Mouse (Mus musculus) left cerebral cortex, adult 2 months (tissue): ENCODE measurements around the gene Ube2d1. TPM values are rescaled to one million over a fixed set of nuclear protein-coding genes. Genes with fewer than 3 reads are reported as not detected.

Experiments
- DNase-seq, 2 experiments: peaks; one replicate each; pipeline ENCODE4 v3.0.0; 2021 to 2022; ENCODE audit warnings: low spot score in 2 of 2, mixed read lengths in 1 of 2; ENCODE audit errors: extremely low spot score in 1 of 2
- H3K27ac ChIP-seq: fragments of 200-600 bp; 2 replicates; pipeline ENCODE4 v1.8.1; 2022
- H3K4me3 ChIP-seq: fragments of 200-600 bp; 2 replicates; pipeline ENCODE4 v1.8.1; 2022
- CTCF ChIP-seq: fragments of 200-600 bp; IDR thresholded peaks from 2 replicates; pipeline ENCODE4 v1.8.1; 2022; ENCODE audit warnings: antibody characterized with exemption, mild to moderate bottlenecking, moderate library complexity
- intact Hi-C: fragments of 180-260 bp; cut with DNase I; formaldehyde crosslinking; loops from one replicate; pipeline ENCODE4 v1.15.1; 2025
- total RNA-seq, 2 experiments: library from RNA; stranded (reverse); gene quantifications; 2 replicates each; pipeline ENCODE4 v1.2.3; 2021

The Ube2d1 gene
- total RNA-seq, 2 experiments from 2014 or later: 49.6 to 50.7 TPM

GRCm38 (mm10) chr10:71316056-71316455, 31.0 kb upstream of the Ube2d1 start:
- Histone ChIP-seq H3K4me3 (no peak overlapping the region), H3K27ac (no peak overlapping the region)
- intact Hi-C loops: no loop called here
- TF ChIP-seq CTCF: no peak
- DNase-seq: no peak

DNA sequence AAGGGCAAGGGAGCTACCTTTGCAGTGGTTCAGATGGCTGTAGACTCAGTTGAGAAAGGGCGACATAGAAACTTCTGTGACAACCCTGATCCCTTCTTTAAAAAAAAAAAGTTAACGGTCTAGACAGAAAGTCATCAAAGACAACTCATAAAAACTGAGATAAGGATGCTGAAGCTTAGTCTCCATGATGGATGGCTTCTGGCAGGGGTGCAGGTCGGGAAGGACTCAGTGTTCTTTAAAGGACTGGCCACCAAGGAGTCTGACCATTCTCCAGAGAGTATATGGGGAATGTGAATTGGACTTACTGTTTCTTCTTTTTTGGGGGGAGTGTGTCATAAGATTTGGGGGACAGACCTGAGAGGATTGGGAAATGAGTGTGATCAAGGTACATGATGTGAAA, 29.5 kb upstream of the Ube2d1 start:
- no peak overlapping the region for H3K27ac ChIP-seq
- H3K4me3 ChIP-seq: no peak overlapping the region
- TF ChIP-seq CTCF: no peak
- no peak for DNase-seq
- intact Hi-C loops: no loop called here

GRCm38 (mm10) chr10:71310288-71310687, 25.2 kb upstream of the Ube2d1 start:
- TF ChIP-seq CTCF: no peak
- no peak for DNase-seq
- Histone ChIP-seq H3K4me3 (no peak overlapping the region), H3K27ac (no peak overlapping the region)
- intact Hi-C loops: no loop called here

DNA sequence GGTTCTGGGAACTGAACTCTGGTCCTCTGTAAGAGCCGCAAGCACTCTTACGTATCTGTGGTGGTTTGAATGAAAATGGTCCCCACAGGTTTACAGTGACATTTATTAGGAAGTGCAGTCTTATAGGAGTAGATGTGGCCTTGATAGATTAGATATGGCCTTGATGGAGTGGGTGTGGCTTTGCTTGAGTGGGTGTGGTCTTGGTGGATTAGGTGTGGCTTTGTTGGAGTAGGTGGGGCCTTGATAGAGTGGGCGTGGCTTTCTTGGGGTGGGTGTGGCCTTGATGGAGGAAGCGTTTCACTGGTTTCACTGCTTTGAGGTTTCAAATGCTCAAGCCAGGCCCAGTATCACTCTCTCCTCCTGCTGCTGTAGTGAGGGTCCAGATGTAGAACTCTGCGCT, 23.1 kb upstream of the Ube2d1 start:
- no peak overlapping the region for H3K27ac ChIP-seq
- TF ChIP-seq CTCF: no peak
- intact Hi-C loops: no loop called here

DNA sequence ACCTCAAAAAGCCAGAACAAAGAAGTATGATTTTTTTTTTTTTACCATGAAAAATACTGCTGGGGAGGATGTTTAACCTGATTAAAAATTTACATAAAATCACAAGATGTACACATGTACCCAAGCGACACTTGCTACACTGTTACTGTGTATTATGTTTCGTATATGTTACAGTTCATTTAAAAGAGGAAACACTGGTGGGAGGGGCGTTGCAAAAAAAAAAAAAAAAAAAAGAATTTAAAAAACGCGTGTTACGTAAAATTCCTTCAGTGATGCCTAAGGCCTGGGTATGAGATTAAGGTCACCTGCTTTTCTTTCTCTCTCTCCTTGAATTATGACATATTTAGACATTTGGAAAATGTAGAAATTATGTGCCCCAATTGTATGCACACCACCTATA, 21.7 kb upstream of the Ube2d1 start:
- H3K27ac ChIP-seq: no peak overlapping the region
- no peak for DNase-seq
- TF ChIP-seq CTCF: no peak
- intact Hi-C loops: no loop called here
- H3K4me3 ChIP-seq: no peak overlapping the region

More for the DNA sequence above, 23.1 kb upstream of the Ube2d1 start:
- DNase-seq: no peak
- H3K4me3 ChIP-seq: no peak overlapping the region

DNA sequence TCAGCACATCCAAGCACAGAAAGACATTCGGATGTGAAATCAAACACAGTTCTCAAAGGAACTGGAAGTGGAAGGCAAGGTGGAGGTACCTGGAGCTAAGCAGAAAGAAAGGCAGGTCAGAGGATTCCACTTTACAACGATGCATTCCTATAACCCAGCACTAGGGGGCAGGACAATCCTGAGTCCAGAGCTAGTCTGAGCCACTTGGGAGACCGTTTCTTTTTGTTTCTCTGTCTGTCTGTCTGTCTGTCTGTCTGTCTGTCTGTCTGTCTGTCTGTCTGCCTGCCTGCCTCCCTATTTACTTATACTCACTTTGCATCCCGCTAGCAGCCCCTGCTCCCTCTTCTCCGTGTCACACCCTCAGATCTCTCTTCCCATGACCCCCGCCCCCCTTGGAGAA, 21.1 kb upstream of the Ube2d1 start:
- no peak overlapping the region for H3K4me3 ChIP-seq
- DNase-seq: peak; percentile 35 to 47
- intact Hi-C loops: no loop called here
- H3K27ac ChIP-seq: no peak overlapping the region
- TF ChIP-seq CTCF: peak; percentile 72

GRCm38 (mm10) chr10:71302490-71302889, 17.4 kb upstream of the Ube2d1 start:
- TF ChIP-seq CTCF: peak; percentile 48
- Histone ChIP-seq H3K4me3 (no peak overlapping the region), H3K27ac (no peak overlapping the region)
- DNase-seq: no peak
- intact Hi-C loops: no loop called here

DNA sequence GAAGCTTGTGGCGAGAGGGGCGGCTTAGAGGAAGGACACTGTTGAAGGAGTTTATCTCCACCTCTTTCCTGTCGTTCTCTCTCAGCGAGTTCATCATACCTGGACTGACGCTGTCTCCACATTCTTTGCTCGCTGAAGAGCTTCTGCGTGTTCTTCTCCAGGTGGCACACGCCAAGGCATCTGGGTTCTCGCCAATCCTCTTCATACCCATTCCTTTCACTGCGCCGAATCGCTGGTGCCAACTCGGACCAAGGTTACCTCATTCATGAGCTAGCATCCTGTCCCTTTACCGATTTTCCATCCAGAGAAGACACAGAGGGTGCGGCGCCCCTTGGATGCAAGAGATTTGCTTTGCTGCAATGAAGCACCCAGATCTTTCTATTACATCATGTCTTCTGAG, 15.1 kb upstream of the Ube2d1 start:
- no peak for DNase-seq
- intact Hi-C loops: no loop called here
- no peak for TF ChIP-seq CTCF
- H3K27ac ChIP-seq: no peak overlapping the region
- no peak overlapping the region for H3K4me3 ChIP-seq

GRCm38 (mm10) chr10:71293245-71293644, 8.2 kb upstream of the Ube2d1 start:
- DNase-seq: no peak
- Histone ChIP-seq H3K4me3 (no peak overlapping the region), H3K27ac (no peak overlapping the region)
- intact Hi-C loops: no loop called here
- peak; percentile 1; the same call in 1 of the 2 replicates for TF ChIP-seq CTCF

- Histone ChIP-seq H3K4me3 (no peak overlapping the region), H3K27ac (no peak overlapping the region)
- intact Hi-C loops: no loop called here
- no peak for TF ChIP-seq CTCF
- no peak for DNase-seq
Observed at GRCm38 (mm10) chr10:71292254-71292653, 7.2 kb upstream of the Ube2d1 start.

- no peak overlapping the region for H3K4me3 ChIP-seq
- intact Hi-C loops: no loop called here
- no peak for TF ChIP-seq CTCF
- DNase-seq: no peak
- H3K27ac ChIP-seq: no peak overlapping the region
Observed at GRCm38 (mm10) chr10:71291801-71292200, 6.7 kb upstream of the Ube2d1 start.

DNA sequence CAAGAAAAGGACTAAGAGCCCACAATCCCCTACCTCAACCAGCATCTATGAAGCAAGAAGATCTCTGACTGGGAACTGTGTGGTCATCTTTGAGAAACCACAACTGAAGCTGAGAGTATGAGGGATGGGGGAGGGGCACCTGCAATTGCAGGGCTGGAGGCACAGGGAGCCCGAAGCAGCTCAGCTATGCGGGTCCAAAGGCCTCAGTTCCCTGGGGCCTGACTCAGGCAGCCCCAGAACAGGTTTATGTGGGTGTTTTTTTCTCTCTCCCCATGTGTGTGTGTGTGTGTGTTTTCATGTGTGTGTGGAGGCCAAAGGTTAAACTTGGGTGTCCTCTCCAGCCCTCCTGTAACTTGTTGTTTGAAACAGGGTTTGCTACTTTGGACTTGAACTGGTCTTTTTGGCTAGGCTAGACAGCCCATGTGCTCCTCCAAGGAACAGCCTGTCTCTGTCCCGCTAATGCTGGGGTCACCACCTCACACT, 6.2 kb upstream of the Ube2d1 start:
- Histone ChIP-seq H3K4me3 (no peak overlapping the region), H3K27ac (no peak overlapping the region)
- intact Hi-C loops: no loop called here
- no peak for DNase-seq
- TF ChIP-seq CTCF: no peak

DNA sequence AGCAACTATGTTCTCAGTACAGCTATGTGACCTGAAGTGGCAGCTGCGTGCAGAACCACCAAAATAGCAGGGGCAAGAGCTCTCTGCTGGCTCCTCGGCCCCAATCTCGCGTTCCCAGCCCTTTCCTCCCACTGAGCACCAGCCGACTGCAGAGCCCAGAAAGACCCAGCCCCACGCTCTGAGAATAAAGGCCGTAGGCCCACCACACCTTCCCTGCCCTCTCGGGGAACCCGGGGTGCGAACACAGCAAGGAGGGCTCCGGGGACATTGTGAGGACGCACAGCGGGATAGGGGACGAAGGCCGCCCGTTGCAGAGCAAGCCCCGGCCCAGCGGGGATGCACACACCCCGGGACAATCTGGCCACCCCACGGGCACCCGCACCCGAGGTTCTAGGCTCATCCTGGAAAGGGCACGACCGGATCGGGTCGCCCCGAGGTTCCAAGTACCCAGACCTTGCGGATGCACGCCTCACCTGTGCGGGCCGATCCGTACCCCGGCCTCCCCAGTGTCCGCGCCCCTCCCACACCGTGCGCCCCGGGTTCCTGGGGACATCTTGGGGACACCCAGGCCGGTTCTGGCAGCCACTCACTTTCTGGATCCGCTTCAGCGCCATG, 444 bp downstream of the Ube2d1 start:
- no peak for DNase-seq
- intact Hi-C loops: no loop called here
- peak overlapping the region; percentile 76 for H3K4me3 ChIP-seq

More for the DNA sequence above, 444 bp downstream of the Ube2d1 start:
- H3K27ac ChIP-seq: peak overlapping the region; percentile 90
- TF ChIP-seq CTCF: no peak
